Mouse (Mus musculus): ENCODE data around the gene Folr1. TPM values are rescaled to one million over a fixed set of nuclear protein-coding genes. Genes with fewer than 3 reads are reported as not detected.

Gene Folr1
- total and polyA plus RNA-seq, 2 experiments from 2014 or later, result 3.9 to 11.5 TPM

DNA sequence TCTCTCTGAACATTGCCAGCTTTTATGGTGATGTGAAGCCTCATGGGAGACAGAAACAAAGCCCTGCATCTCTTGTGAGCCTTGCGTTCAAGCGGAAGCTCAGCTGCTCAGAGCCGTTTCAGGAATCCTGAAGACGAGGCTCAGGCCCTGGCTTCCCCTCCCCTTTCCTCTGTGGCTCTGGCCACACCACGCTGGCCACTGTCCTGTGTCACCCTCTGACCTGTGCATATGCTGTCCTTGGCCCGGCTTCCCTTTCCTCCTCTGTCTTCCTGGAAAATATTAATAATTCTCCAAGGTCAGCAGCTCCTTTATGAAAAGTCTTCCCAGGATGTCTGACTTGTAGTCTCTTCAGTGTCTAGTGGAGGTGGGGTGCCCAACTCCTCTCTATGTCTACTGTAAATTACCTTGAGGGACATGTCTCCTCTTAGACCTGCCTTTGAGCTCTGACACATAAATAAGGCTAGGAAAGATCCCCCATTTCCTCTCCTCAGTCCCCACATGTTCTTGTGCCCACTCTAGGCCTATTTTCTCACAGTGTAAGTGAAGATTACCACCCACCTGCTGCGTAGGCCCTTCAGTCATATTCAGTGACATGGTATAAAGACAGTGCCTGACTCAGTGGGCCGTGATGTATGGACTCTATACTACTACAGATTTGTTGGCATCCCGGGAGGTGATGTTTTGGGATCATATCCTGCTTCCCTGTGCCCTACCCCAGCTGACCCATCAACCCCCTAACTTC lies 12.0 kb upstream of the Folr1 start:
- Histone ChIP-seq H3K9me3 (ENCODE audit: low read length) (no peaks in the 10 kb centered on the region), H3K9ac (replicated peaks; ENCODE audit: low read length, poor library complexity, severe bottlenecking) (no peak overlapping the region), H3K36me3 (ENCODE audit: insufficient read depth, low read length) (no peaks in the 10 kb centered on the region), H3K4me1 (ENCODE audit: insufficient read depth, low read length) (no peaks in the 10 kb centered on the region), H3K4me3 (ENCODE audit: low read depth, low read length) (no peak overlapping the region), H3K27me3 (ENCODE audit: insufficient read depth, low read length) (no peaks in the 10 kb centered on the region), H3K27ac (ENCODE audit: low read depth, low read length) (no peak overlapping the region), H3K4me2 (ENCODE audit: low read depth, low read length, poor library complexity, severe bottlenecking) (no peak overlapping the region)
- DNase-seq (ENCODE audit: low spot score) (no peak), ATAC-seq (ENCODE audit: low FRiP score) (no peak)
- TF ChIP-seq CTCF (IDR thresholded peaks at IDR 0.05), result no peak
- WGBS, result 66% methylated on average over 9 of the region's 9 CpGs

GRCm38 (mm10) chr7:101880855-101881254 lies 10.3 kb upstream of the Folr1 start:
- no peak for ATAC-seq (ENCODE audit: low FRiP score)
- no peaks in the 10 kb centered on the region for H3K9me3 ChIP-seq (ENCODE audit: low read length)
- no peaks in the 10 kb centered on the region for H3K4me1 ChIP-seq (ENCODE audit: insufficient read depth, low read length)
- no peak overlapping the region for H3K9ac ChIP-seq (replicated peaks; ENCODE audit: low read length, poor library complexity, severe bottlenecking)
- H3K4me3 ChIP-seq (ENCODE audit: low read depth, low read length), result no peak overlapping the region
- H3K27me3 ChIP-seq (ENCODE audit: insufficient read depth, low read length), result no peaks in the 10 kb centered on the region
- no peak for DNase-seq (ENCODE audit: low spot score)
- H3K4me2 ChIP-seq (ENCODE audit: low read depth, low read length, poor library complexity, severe bottlenecking), result no peak overlapping the region
- 82% methylated on average over 4 of the region's 4 CpGs for WGBS
- no peaks in the 10 kb centered on the region for H3K36me3 ChIP-seq (ENCODE audit: insufficient read depth, low read length)
- H3K27ac ChIP-seq (ENCODE audit: low read depth, low read length), result no peak overlapping the region
- no peak for TF ChIP-seq CTCF (IDR thresholded peaks at IDR 0.05)

DNA sequence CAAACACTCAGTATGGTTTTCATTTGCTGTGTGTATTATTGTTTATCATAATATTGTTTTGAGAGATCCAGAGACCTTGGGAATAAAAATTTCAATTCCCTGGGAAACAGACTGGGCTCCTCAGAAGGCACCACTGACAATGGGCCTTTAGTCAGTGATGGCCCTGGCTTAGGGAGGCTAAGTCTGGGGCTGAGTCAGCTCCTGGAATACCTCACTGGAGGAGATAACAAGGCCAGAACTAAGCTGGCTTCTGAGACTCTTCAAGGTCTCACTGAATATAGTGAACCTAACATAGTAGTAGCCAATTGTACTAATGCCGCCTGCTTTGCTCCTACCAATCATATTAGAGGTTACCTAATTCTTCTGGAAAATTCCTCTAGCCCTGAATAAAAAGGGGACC lies 5.4 kb upstream of the Folr1 start:
- H3K9me3 ChIP-seq (ENCODE audit: low read length), result no peaks in the 10 kb centered on the region
- H3K4me1 ChIP-seq (ENCODE audit: insufficient read depth, low read length), result no peaks in the 10 kb centered on the region
- DNase-seq (ENCODE audit: low spot score) (no peak), ATAC-seq (ENCODE audit: low FRiP score) (no peak)
- TF ChIP-seq CTCF (IDR thresholded peaks at IDR 0.05), result no peak
- H3K4me2 ChIP-seq (ENCODE audit: low read depth, low read length, poor library complexity, severe bottlenecking), result no peak overlapping the region
- H3K4me3 ChIP-seq (ENCODE audit: low read depth, low read length), result no peak overlapping the region
- no peak overlapping the region for H3K9ac ChIP-seq (replicated peaks; ENCODE audit: low read length, poor library complexity, severe bottlenecking)
- H3K36me3 ChIP-seq (ENCODE audit: insufficient read depth, low read length), result no peaks in the 10 kb centered on the region
- H3K27me3 ChIP-seq (ENCODE audit: insufficient read depth, low read length), result no peaks in the 10 kb centered on the region
- WGBS, result 100% methylated on average over 1 of the region's 1 CpGs
- H3K27ac ChIP-seq (ENCODE audit: low read depth, low read length), result no peak overlapping the region

DNA sequence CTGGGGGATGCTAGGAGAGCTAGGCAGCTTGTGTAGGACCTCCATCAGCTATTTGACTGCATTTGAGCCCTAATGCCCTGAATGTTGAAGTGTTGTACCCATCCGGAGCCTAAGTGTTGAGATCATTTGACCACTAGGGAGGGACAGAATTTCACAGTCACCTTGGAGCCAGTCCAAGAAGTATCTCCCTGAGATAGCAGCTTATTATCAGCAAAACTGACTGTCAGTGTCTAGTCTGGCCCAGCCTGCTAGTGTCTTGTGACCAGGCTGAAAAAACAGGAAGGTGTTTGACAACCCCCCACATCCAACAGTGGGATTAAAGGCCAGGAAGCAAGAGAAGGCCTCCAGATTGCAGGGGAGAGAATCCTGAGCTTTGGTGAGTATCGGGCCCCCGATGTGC lies 708 bp upstream of the Folr1 start:
- TF ChIP-seq CTCF (IDR thresholded peaks at IDR 0.05), result no peak
- H3K27me3 ChIP-seq (ENCODE audit: insufficient read depth, low read length), result no peaks in the 10 kb centered on the region
- no peak overlapping the region for H3K4me2 ChIP-seq (ENCODE audit: low read depth, low read length, poor library complexity, severe bottlenecking)
- no peak for ATAC-seq (ENCODE audit: low FRiP score)
- H3K4me3 ChIP-seq (ENCODE audit: low read depth, low read length), result no peak overlapping the region
- no peak overlapping the region for H3K9ac ChIP-seq (replicated peaks; ENCODE audit: low read length, poor library complexity, severe bottlenecking)
- WGBS, result 75% methylated on average over 3 of the region's 3 CpGs
- no peaks in the 10 kb centered on the region for H3K4me1 ChIP-seq (ENCODE audit: insufficient read depth, low read length)
- no peak overlapping the region for H3K27ac ChIP-seq (ENCODE audit: low read depth, low read length)
- no peaks in the 10 kb centered on the region for H3K36me3 ChIP-seq (ENCODE audit: insufficient read depth, low read length)
- no peak for DNase-seq (ENCODE audit: low spot score)
- H3K9me3 ChIP-seq (ENCODE audit: low read length), result no peaks in the 10 kb centered on the region

DNA sequence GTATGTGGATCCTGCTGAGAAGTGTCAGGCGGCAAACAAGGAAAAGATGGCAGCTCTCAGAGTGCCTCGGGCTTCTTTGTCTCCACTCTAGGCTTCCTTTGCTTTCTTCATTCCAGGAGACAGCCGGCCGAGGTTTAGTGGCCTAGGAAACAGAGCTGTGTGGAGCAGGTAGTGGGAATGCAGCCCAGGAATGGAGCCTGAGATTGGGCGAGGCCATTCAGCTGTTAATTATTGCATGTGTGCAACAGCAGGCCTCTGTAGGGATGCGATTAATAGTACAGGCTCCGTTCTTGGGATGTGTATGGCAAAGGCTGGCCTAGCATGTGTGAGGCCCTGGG lies 1.5 kb downstream of the Folr1 start:
- no peak overlapping the region for H3K9ac ChIP-seq (replicated peaks; ENCODE audit: low read length, poor library complexity, severe bottlenecking)
- DNase-seq (ENCODE audit: low spot score) (peak; percentile 33), ATAC-seq (ENCODE audit: low FRiP score) (no peak)
- H3K4me3 ChIP-seq (ENCODE audit: low read depth, low read length), result no peak overlapping the region
- 25% methylated on average over 7 of the region's 7 CpGs for WGBS
- no peaks in the 10 kb centered on the region for H3K27me3 ChIP-seq (ENCODE audit: insufficient read depth, low read length)
- H3K9me3 ChIP-seq (ENCODE audit: low read length), result no peaks in the 10 kb centered on the region
- H3K36me3 ChIP-seq (ENCODE audit: insufficient read depth, low read length), result no peaks in the 10 kb centered on the region
- no peak overlapping the region for H3K4me2 ChIP-seq (ENCODE audit: low read depth, low read length, poor library complexity, severe bottlenecking)
- H3K27ac ChIP-seq (ENCODE audit: low read depth, low read length), result no peak overlapping the region
- H3K4me1 ChIP-seq (ENCODE audit: insufficient read depth, low read length), result no peaks in the 10 kb centered on the region
- TF ChIP-seq CTCF (IDR thresholded peaks at IDR 0.05), result no peak

DNA sequence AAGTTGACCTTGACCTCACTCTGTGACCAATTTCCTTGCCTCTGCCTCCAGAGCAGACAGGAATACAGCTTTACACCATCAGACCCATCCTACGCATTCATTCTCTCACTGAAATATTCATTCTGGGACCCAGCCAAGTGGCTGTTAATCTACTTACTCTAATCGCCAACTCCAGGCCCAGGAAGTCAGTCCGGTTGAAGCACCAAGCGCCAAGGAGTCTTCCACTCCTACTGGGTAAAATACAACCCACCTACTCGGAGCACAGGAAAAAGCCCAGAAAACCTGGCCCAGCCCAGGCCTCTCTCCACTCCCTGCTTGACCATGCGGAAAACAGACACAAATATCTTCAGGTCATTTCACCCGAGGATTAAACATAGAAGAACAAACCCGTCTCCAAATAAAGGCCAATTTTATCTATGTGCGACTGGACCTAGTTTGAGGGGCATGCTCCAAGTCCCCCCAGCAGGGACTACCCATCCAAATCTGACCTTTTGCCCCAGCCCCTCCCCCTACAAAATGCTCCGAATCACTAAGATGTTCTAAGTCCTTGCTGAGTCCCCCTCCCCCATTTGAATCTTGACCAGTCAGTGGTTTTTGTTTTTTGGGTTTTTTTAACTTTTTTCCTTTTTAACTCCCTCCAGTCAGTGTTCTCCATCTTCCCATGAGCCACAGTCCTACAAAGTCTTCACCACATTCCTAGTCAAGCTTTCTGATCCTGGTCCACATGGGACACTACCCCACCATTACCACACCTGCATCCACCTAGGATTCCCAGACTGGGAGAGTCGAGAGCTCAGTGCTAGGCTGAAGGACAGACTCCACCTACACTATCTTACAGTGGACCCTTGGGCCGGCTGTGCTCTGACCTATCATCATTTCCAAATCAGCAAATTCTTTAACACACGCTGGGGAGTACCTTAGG lies 2.1 kb downstream of the Folr1 start:
- H3K4me3 ChIP-seq (ENCODE audit: low read depth, low read length), result no peak overlapping the region
- H3K9ac ChIP-seq (replicated peaks; ENCODE audit: low read length, poor library complexity, severe bottlenecking), result no peak overlapping the region
- 31% methylated on average over 13 of the region's 13 CpGs for whole genome bisulfite sequencing
- H3K27me3 ChIP-seq (ENCODE audit: insufficient read depth, low read length), result no peaks in the 10 kb centered on the region
- no peaks in the 10 kb centered on the region for H3K36me3 ChIP-seq (ENCODE audit: insufficient read depth, low read length)
- DNase-seq (ENCODE audit: low spot score) (peak; percentile 10), ATAC-seq (ENCODE audit: low FRiP score) (no peak)
- no peak for TF ChIP-seq CTCF (IDR thresholded peaks at IDR 0.05)
- no peaks in the 10 kb centered on the region for H3K4me1 ChIP-seq (ENCODE audit: insufficient read depth, low read length)
- H3K4me2 ChIP-seq (ENCODE audit: low read depth, low read length, poor library complexity, severe bottlenecking), result no peak overlapping the region
- H3K9me3 ChIP-seq (ENCODE audit: low read length), result no peaks in the 10 kb centered on the region
- no peak overlapping the region for H3K27ac ChIP-seq (ENCODE audit: low read depth, low read length)
